Mouse (Mus musculus): ENCODE measurements around the gene Olfr855.

The Olfr855 gene

GRCm38 (mm10) chr9:19582317-19582716, at the start of gene Olfr855:
Olfr855 (plus strand) TSS chr9:19582617.
- DNase-seq, result no peak

- DNase-seq, result no peak
Observed at GRCm38 (mm10) chr9:19540976-19541375, 41.4 kb upstream of the Olfr855 start, which contains the start of gene Olfr853. Olfr853 (minus strand) TSS chr9:19541076.

- no peak for DNase-seq
Observed at GRCm38 (mm10) chr9:19567282-19567681, 15.1 kb upstream of the Olfr855 start, which contains the start of gene Olfr854. Olfr854 (minus strand) TSS chr9:19567382.

- DNase-seq, result no peak
Observed at GRCm38 (mm10) chr9:19621297-19621696, 38.9 kb downstream of the Olfr855 start.

- peak; percentile 82 to 94 for DNase-seq
Observed at GRCm38 (mm10) chr9:19621843-19622822, 39.7 kb downstream of the Olfr855 start, which contains the start of gene Zfp317. Zfp317 (plus strand) TSS chr9:19622102.

- no peak for DNase-seq
Observed at GRCm38 (mm10) chr9:19629574-19629973, 47.2 kb downstream of the Olfr855 start.

Data from thymus, adult 18-20 months (tissue).